Mouse (Mus musculus): ENCODE data around the gene 2410004B18Rik.

The 2410004B18Rik gene

DNA sequence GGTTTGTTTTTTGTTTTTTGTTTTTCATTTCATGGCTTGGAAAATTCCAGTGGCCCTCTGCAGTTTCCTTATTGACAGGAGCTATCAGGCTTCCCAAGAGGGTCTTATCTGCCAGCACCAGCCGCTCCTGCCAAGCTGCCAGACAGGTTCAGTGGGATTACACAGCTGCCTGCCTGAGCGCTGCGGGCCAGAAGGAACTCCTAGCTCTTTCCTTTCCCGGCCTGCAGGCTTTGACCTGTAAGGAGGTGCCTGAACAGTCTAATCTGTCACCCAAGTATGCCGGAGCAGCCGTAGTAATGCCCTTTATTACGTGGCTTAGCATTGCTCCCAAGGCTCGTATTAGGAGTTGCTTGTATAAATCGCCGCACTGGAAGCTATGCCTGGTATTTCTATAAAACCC is 26.7 kb downstream of the 2410004B18Rik start:
- 47% methylated on average over 10 of the region's 10 CpGs for WGBS

DNA sequence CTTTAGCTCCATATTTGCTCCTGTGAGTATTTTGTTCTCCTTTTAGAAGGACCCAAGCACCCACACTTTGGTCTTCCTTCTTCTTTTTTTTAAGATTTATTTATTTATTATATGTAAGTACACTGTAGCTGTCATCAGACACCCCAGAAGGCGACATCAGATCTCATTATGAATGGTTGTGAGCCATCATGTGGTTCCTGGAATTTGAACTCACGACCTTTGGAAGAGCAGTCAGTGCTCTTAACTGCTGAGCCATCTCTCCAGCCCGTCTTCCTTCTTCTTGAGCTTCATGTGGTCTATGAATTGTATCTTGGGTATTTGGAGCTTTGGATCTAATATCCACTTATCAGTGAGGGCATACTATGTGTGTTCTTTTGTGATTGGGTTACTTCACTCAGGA is 27.8 kb downstream of the 2410004B18Rik start:
- 98% methylated on average over 3 of the region's 3 CpGs for WGBS

DNA sequence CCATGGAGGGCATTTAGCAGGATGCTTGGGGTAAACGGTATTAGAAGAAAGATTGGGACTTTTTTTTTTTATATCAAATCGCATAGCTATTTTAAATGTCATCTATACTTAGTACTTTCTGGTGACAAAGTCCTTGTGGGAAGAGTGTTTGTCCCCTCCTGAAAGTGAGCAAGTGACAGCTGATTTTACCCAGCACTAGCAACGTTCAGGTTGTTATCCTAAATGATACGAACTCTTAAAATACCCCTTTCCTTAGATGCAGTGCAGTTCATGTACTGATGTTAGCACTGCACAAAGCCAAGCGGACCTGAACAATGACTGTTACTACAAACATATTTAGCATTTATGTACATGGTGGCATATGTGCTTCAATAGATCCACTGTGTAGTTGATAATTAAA is 29.0 kb downstream of the 2410004B18Rik start:
- 79% methylated on average over 5 of the region's 5 CpGs for WGBS

DNA sequence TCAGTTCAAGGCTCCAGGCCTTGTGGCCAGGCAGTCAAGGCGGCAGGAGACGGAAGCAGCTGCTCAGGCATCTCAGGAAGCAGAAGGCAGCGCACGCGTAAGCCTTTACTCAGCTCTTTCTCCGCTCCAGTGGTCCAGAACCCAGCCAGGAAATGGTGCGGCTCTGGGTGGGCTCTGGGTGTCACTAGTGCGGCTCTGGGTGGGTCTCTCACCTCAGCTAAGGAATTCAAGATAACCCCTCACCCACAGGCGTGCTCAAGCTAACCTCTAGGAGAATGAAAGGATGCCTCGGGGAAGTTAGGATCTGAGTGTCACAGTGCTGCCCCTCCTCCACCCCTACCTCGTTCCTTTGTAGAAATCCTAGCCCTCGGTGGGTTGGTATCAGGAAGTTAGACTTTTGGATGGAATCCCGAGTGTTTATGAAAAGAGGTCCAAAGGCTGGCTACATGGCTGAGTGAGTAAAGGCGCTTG is 31.3 kb downstream of the 2410004B18Rik start:
- 69% methylated on average over 14 of the region's 14 CpGs for WGBS

DNA sequence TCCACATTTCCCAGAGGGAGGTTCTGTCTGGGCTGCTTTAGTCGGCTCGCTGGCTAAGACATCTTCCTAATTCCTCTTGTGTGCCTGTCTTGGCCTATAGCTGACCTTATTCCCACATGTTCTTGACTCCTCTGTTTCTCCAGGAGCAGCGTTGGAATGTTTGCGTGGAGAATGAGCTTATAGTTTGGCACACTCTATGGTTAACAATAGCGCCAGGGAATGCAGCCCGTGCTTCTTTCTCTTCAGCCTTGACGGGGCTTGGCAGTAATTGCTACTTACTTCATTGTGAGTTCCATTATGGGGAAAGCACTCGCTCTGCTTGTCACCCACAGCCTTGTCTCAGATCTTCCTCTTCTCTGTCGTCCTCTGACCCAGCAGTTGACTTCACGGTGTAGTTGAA is 33.7 kb downstream of the 2410004B18Rik start:
- 53% methylated on average over 10 of the region's 10 CpGs for WGBS

DNA sequence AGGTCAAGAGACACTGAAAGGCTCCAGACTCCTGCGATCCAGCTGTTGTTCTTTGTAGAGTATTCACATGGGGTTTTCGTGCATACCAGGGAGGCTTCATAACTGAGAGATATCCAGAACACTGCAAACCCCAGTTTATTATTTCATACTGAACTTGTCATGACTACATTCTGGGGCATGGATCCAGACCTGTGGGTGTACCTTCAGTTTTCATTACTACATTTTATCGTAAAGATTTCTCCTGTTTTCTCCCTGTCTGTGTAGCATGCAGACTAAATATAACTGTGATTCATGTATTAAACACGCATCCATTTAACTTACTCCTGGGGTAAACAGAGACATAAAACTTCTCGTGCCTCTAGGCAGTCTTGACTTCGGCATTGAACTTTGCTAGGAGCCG is 37.2 kb downstream of the 2410004B18Rik start:
- 90% methylated on average over 7 of the region's 7 CpGs for WGBS

DNA sequence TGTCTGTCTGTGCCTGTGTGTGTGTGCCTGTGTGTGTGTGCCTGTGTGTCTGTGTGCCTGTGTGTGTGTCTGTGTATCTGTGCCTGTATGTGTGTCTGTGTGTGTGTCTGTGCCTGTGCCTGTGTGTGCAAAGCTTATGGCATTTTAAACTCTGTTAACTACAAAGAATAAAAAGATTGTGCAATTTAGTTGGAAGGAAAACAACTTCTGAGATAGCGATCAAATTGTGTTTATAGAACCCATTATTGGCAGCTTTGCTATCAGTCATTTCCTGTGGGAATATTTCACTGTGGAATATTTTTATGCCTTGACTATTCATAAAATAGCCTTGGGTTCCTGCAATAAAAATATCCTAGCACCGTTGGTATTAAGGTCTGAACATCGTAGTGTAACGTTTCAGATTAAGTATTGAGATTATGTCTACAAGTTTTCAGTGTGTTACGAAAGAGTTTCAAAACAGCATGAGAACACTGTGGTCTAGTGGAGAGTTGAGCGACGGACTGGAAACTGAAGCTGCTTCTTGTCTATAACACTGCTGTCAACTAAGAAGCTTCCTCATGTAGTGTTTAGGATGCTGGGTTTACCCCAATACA is 47.6 kb downstream of the 2410004B18Rik start:
- 77% methylated on average over 7 of the region's 7 CpGs for WGBS

DNA sequence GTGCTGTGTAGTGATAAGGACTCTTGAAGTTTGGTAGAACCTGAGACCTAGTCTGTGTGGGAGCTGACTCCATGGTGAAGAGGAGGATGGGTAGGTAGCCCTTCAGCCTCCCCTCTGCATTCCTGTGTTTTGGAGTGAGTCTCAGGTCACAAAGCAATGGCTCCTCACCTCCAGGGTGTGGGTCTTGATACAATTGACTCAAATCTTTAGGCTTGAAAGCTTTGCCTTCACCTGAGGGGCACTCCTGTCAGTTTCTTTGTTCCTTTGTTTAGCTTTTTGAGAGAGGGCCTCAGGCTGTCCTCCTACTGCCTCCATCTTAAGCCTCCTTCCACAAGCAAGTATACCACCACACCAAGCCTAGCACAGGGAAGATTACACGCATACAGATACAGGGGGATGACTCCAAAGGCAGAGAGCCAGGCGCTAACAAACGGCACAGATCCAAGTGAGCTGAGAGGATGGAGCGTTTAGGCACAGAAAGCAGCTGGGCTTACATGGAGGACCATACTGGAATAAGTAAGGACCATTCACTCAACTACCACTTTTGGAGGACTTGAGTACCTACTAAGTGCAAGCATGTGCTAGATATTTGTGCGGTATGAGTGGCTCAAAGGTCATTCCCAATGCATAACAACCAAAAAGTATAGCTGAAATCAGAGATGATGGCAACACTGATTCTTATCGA is 48.6 kb downstream of the 2410004B18Rik start:
- 72% methylated on average over 6 of the region's 6 CpGs for WGBS

DNA sequence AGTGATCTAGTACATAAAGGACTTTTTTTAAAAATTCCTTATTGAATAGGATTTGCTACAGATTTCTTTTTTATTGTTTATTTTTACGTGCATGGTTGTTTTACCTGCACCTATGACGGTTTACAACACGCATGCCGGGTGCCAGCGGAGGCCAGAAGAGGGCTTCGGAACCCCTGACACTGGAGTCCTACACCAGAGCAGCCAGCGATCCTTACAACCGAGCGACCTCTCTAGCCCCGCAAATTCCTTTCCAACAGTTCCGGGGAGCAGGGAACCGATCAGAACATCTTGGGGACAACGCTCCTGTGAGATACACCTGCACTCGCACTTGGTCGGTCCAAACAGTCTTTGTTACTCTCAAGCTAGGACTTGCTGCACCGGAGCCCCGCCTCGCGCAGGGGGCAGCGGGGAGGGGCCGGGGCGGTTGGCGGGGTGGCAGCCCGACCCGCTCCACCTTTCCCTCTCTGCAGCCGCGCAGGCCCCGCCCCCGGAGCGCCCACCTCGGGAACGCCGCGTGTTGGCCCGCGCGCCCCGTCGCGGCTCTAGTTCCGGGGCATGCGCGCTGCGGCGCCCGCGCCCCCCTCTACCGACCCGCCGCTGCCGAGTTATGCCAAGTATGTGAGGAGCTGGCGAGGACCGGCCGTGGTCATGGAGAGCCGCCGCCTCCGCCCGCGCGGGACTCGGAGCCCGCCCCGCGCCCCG is 49.6 kb downstream of the 2410004B18Rik start, which contains the start of gene Syde2:
TSS of gene Syde2 (plus strand) at position 603 of the 702 bp plus-strand sequence.
- WGBS, result 2% methylated on average over 53 of the region's 65 CpGs

DNA sequence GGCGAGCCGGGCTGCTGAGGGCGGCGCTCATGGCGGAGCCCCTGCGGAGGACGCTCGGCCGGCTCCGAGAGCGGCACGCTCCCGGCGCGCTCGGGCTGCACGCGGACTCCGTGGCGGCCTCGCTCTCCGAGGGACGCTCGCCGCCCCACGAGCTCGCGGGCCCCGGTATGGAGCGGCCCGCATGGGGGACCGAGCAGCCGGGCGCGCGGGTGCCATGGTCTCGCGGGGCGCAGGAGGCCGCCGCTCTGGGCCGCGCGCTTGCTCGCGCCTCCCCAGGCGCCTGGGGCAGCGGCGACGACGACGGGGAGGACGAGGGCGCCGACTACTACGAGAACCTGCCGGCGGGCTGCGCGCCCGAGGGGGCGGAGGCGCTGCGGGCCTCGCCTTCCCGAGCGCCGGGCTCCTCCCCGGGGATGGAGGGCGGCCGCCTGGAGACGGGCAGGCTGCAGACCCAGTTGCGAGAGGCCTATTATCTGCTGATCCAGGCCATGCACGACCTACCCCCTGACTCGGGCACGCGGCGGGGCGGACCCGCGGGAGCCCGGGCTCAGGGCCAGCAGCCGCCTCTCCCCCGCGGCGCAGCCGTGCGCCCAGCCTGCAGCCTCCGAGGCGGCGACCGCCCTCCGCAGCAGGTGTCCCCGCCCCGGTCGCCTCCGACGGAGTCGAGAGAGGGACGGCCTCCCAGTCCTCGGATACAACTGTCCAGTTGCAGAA is 50.3 kb downstream of the 2410004B18Rik start:
- WGBS, result under 1% methylated on average over 86 of the region's 101 CpGs

DNA sequence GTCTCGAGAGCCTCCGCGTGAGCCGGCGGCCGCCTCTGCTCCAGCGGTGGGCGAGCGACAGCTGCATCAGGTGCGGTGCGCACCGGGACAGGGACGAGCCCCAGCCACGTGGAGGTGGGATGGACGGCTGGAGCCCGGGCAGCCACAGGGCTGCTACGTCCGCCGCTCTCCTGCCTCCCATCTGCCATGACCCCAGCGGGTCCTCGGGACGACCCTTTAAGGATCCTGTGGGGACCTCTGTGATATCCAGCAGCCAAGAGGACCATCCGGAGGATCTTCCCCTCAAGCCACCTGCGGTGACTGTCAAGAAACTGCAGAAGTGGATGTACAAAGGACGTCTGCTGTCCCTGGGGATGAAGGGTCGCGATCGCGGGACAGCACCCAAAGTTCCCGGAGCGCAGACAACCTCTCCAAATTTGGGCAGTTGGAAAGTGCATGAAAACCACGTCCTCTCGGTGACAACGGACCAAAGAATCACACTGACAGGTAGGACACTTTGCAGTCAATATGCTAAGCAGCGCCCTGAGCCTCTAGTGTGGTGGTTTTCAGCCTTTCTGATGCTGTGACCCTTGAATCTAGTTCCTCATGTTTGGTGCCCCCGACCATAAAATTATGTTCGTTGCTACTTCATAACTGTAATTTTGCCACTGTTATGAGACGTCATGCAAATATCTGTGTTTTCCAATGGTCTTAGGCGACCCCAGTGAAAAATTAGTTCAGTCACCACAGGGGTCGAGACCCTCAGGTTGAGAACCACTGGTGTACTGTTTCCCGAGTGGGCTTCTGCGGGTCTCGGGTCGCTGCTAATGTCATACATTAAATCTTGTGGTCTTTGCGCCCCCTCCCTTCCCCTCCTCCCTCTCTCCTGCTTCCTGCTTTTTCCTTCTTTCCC is 51.1 kb downstream of the 2410004B18Rik start:
- WGBS, result 2% methylated on average over 45 of the region's 45 CpGs

DNA sequence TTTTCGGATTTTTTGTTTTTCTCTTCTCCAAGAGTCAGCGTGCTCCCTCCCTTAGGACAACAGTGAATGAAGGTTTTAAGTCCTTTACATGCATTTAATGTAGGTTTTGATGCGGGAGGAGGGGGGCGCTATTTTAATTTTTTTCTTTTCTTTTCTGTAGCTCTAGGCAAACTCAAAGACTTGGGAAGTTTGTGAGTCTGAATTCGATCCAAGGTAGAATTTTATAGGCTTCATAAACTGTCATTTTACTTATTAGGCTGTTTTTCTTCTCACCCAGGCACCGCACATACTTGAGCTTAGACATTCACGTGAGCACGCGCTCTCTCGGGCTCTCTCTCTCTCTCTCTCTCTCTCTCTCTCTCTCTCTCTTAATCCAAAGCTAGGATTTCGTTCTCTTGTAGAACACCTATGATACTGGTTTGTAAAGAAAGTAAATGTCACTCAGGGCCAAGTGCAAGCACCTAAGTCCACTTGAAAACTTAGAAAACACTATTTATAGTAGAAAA is 51.8 kb downstream of the 2410004B18Rik start:
- 32% methylated on average over 11 of the region's 11 CpGs for WGBS

DNA sequence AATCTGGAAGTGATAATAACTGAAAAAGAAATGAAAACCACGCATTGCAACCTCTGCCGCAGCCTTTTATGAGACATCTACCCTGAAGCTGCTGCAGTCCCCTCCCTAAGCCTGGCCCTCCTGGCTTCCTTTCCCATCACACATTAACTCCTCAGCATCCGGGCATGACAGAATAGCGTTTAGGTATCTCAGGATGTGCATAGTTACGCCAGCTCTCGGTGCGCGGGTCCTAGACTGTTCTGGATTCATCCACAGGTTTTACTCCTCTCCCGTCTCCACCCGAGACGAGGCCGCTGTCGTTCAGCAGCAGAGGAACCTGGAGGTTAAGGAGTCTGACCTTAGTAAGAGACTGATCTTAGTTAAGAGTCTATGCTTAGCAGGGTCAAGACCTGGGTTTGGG is 53.3 kb downstream of the 2410004B18Rik start:
- WGBS, result 93% methylated on average over 13 of the region's 13 CpGs

DNA sequence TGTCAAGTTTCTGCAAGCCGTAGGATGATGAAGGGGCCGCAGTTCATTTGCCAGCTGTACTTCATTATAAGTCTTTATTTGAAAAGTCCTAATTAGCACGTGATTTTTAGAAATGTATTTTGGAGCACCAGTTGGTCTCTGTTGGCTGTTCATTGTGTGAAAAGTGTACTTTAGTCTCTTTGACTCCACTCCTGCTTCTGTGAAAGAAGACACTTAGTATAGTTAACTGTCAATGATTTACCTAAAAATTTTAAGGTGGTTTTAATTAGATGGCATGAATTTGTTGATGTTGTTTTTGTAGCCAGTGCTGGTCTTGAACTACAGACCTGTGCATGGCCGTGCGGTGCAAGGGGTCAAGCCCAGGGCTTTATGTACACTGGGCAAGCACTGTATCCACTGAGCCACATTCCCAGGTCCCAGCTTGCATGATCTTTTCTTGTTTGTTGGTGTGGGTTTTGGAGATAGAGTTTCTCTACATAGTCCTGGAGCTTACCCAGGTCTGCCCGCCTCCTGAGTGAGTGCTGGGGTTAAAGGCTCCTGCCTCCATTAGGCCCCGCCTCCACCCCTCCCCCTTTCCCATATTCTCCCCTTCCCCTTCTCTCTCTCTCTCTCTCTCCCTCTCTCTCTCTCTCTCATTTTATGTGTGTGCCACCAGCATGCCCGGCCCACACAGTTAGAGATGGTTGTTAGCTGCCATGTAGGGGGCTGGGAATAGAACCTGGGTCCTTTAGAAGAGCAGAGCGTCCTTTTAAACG is 54.3 kb downstream of the 2410004B18Rik start:
- WGBS, result 83% methylated on average over 10 of the region's 10 CpGs

DNA sequence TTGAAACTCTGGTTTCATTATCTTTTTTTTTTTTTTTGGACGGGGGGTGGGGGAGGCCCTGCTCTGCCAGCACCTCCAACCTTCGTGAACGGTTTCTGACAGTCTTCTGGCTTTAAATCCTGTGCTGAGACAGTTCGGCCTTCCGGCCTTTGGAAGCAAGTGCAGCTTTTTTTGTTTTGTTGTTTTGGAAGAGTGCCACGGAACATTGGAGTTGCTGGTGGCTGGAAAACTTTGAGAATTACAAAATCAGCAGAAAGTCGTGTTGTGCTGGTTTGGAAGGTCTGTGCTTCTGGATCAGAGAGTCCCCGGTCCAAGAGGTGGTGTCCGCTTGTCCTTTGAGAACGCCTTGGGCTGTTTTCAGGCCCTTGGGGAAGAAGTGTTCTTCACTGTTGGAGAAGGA is 55.0 kb downstream of the 2410004B18Rik start:
- 62% methylated on average over 10 of the region's 10 CpGs for WGBS

DNA sequence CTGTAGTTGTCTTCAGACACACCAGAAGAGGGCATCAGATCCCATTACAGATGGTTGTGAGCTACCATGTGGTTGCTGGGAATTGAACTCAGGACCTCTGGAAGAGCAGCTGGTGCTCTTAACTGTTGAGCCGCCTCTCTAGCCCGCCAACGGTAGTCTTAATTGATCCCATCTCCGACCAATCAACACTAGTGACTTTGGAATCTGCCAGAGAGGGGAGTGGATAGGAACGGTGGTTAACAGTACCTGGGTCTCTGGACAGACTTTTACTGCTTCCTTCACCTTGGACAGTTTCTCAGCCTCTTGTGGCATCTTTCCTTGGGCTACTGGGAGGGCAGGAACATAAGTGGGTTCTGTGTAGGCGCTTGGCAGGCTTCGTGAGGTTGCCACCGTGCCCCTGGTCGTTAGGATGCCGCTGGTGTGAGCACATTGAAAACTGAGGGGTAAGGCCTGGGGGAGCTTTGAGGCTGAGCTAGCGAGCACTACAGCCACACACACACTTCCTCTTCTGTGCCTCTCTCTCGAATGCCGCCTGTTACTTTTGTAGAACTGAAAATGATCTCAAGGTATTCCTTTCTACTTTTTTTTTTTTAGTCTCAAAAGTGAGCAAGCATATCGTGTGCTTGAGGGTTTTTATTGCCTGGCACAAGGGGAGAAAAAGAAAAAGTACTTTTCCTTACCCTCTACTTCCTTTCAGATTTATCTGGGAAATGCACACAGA is 55.8 kb downstream of the 2410004B18Rik start:
- WGBS, result 83% methylated on average over 14 of the region's 14 CpGs

Measured in cerebral cortex, adult 2 months (tissue).